Mouse (Mus musculus) heart, postnatal 0 days (tissue): ENCODE data around the gene Plekhf1.

Source experiments
- CTCF ChIP-seq: IDR thresholded peaks from 2 replicates; pipeline ENCODE4 v1.5.1; 2016; ENCODE audit warnings: antibody characterized with exemption, control low read depth, low read depth
- EP300 ChIP-seq: IDR thresholded peaks from 2 replicates; pipeline ENCODE4 v1.6.1; 2016; ENCODE audit warnings: antibody characterized with exemption, low read depth

DNA sequence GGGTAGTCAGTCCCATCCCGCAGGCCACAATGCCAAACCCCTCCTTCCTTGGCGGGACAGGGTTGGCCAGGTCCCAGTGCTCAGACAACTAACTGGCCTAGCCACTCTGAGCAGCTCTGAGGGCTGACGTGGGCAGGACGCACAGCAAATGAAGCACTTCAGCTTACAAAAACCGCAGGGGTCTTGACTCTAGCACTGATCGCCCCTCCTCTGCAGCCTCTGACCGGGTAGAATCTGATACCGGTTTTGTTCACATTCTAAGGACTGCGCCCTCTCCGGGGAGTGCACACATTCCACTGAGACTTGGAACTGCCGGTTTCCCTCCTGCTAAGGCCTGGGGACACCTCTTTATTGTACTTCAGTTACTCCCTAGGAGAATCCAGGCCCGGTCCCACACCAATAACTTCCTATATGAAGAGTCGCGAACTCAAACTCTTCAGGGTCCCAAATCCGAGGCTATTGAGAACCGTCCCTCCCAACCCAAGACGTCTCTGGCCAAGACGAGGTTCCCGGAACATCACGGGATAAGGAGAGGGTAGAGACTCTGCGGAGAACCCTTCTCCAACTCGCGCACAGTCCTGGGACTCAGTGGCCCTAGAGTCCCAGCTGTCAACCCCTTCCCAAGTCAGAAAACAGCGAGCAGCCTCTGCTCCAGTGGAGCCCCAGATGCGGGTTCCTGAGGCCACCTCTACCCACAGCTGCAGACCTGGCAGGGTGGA, 476 bp downstream of the Plekhf1 start:
- TF ChIP-seq CTCF (no peak), EP300 (no peak)
